Comparison of ENCODE assay signal across 8 mouse cellular contexts in the genomic region with DNA sequence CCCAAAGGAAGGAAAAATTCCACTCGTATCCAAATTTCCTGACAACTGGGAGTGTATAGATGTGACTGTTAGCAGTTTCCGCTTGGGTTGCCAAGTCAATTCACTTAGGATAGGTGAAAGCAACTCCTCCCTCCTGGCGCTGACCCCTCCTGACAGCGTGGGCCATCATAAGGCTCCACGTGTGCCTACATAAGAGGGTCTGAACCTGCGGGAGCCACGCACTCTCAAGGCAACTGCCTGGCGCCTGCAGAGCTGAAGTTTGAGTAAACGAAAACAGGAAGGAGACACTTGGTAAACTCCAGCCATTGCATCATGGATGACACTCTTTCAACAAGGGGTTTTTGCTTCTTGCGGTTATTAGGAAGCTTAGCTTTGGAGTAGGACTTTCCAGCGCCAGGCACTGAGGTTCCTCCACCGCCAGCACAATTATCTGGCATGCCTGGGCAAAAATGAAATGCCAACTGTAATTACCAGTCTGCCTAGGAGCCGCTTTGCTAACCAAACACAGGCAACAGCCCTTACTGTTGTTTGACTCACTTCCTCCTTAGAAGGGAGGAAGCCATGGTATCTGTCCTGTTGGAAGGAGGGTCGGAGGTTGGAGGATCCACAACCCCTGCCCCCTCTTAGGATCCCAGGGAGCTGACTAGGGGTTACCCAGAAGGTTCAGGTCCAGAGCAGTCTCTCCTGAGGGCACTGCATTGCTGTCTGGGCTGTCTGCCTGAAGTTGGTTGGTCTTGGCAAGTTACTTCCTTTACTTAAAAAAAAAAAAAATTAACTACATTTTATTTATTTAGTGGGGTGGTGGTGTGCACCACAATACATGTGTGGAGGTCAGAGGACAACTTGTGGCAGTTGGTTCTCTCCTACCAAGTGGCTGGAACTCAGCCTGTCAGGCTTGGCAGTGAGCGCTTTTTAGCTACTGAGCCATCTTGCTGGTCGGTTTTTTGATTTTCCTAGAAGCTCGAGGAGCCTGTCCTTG. TPM values are rescaled to one million over a fixed set of nuclear protein-coding genes. Genes with fewer than 3 reads are reported as not detected.
DNase-seq lines count a peak whose midpoint lies in the region; ATAC-seq lines count a peak whose summit lies in the region.

No protein-coding gene starts in this region.

- 21% methylated on average over 17 of the region's 17 CpGs for WGBS in liver, embryonic 11.5 days

- ATAC-seq in hematopoietic stem cell, adult 5-6 weeks (replicated peaks in 1 of 2; ENCODE audit: insufficient read depth in 1 of 2, low FRiP score in 2 of 2, low TSS enrichment in 1 of 2, low read depth in 1 of 2, poor library complexity in 2 of 2, severe bottlenecking in 2 of 2), result peak; percentile 34 to 53
- ATAC-seq in liver, embryonic 11.5 days (replicated peaks; ENCODE audit: low FRiP score), result no peak; the same call in 1 of the 2 replicates
- no peak for ATAC-seq in erythroid progenitor cell, adult 5-6 weeks (replicated peaks; ENCODE audit: low FRiP score, poor library complexity, severe bottlenecking)

- H3K4me2 ChIP-seq in liver, embryonic 11.5 days, result peak overlapping the region; percentile 98

- peak overlapping the region; percentile 71 for H3K4me3 ChIP-seq in liver, embryonic 11.5 days (ENCODE audit: low read depth, low read length)

- DNase-seq in right cerebral cortex, adult 2 months (ENCODE audit: low spot score in 2 of 2), result peak; percentile 19 to 21
- DNase-seq in right cerebral cortex, postnatal 14 days, result no peak
- peak; percentile 80 for DNase-seq in adipocyte (ENCODE audit: low spot score)
- peak; percentile 56 for DNase-seq in liver, embryonic 11.5 days (ENCODE audit: low spot score)
- DNase-seq in naive thymus-derived CD4-positive, alpha-beta T cell, adult 2 months (ENCODE audit: low read depth), result peak; percentile 69
- no peak for DNase-seq in left cerebral cortex, adult 11 months (ENCODE audit: low spot score)

- peak overlapping the region; percentile 76 for H3K9ac ChIP-seq in liver, embryonic 11.5 days (ENCODE audit: low read depth, low read length)

- peaks cover 11% of the 10 kb centered on the region for H3K4me1 ChIP-seq in liver, embryonic 11.5 days (replicated peaks; ENCODE audit: control insufficient read depth, insufficient read depth, low read length)

- H3K36me3 ChIP-seq in liver, embryonic 11.5 days (ENCODE audit: control insufficient read depth, insufficient read depth, low read length), result peaks cover 4% of the 10 kb centered on the region; the same call in 1 of the 2 replicates

- H3K27ac ChIP-seq in liver, embryonic 11.5 days (ENCODE audit: low read depth, low read length), result peak overlapping the region; percentile 56

- H3K9me3 ChIP-seq in liver, embryonic 11.5 days (ENCODE audit: control insufficient read depth, low read length), result no peaks in the 10 kb centered on the region

- no peaks in the 10 kb centered on the region for H3K27me3 ChIP-seq in liver, embryonic 11.5 days (replicated peaks; ENCODE audit: control insufficient read depth, insufficient read depth, low read length)

RNA-seq across cellular contexts. Expression of a gene that starts 1.1 kb away (rescaled TPM):
- 25.8 and 26.5 TPM in 2 replicates for total RNA-seq in hematopoietic stem cell, adult 5-6 weeks (2017)
- polyA plus RNA-seq in liver, embryonic 11.5 days (2014; fragmentation: Nextera tagmentation; extraction: Ambion mirVana), result 7.4 and 9.0 TPM in 2 replicates
- total RNA-seq in erythroid progenitor cell, adult 5-6 weeks (2015; ENCODE audit: low replicate concordance), result 7.5 and 7.6 TPM in 2 replicates
- total RNA-seq in erythroid progenitor cell, adult 5-6 weeks (2017; ENCODE audit: low replicate concordance), result 2.9 and 5.8 TPM in 2 replicates

RNA-seq across cellular contexts. Expression of a gene that starts 27.1 kb away (rescaled TPM):
- total RNA-seq in hematopoietic stem cell, adult 5-6 weeks (2017), result 42.5 and 55.0 TPM in 2 replicates
- 59.9 and 65.5 TPM in 2 replicates for polyA plus RNA-seq in liver, embryonic 11.5 days (2014; fragmentation: Nextera tagmentation; extraction: Ambion mirVana)
- total RNA-seq in erythroid progenitor cell, adult 5-6 weeks (2015; ENCODE audit: low replicate concordance), result 1.8 and 2.5 TPM in 2 replicates
- 23.2 and 25.9 TPM in 2 replicates for total RNA-seq in erythroid progenitor cell, adult 5-6 weeks (2017; ENCODE audit: low replicate concordance)

RNA-seq across cellular contexts. Expression of a gene that starts 35.7 kb away (rescaled TPM):
- total RNA-seq in hematopoietic stem cell, adult 5-6 weeks (2017), result 6.6 and 12.6 TPM in 2 replicates
- 20.3 and 24.9 TPM in 2 replicates for polyA plus RNA-seq in liver, embryonic 11.5 days (2014; fragmentation: Nextera tagmentation; extraction: Ambion mirVana)
- total RNA-seq in erythroid progenitor cell, adult 5-6 weeks (2015; ENCODE audit: low replicate concordance), result 18.0 and 22.6 TPM in 2 replicates
- total RNA-seq in erythroid progenitor cell, adult 5-6 weeks (2017; ENCODE audit: low replicate concordance), result 10.3 and 13.4 TPM in 2 replicates

RNA-seq across cellular contexts. Expression of a gene that starts 35.8 kb away (rescaled TPM):
- 26.8 and 40.3 TPM in 2 replicates for total RNA-seq in hematopoietic stem cell, adult 5-6 weeks (2017)
- polyA plus RNA-seq in liver, embryonic 11.5 days (2014; fragmentation: Nextera tagmentation; extraction: Ambion mirVana), result 69.0 and 70.3 TPM in 2 replicates
- 24.1 and 31.9 TPM in 2 replicates for total RNA-seq in erythroid progenitor cell, adult 5-6 weeks (2015; ENCODE audit: low replicate concordance)
- total RNA-seq in erythroid progenitor cell, adult 5-6 weeks (2017; ENCODE audit: low replicate concordance), result 42.2 and 51.7 TPM in 2 replicates

RNA-seq across cellular contexts. Expression of a gene that starts 55.2 kb away (rescaled TPM):
- 73.1 and 96.1 TPM in 2 replicates for total RNA-seq in hematopoietic stem cell, adult 5-6 weeks (2017)
- polyA plus RNA-seq in liver, embryonic 11.5 days (2014; fragmentation: Nextera tagmentation; extraction: Ambion mirVana), result 253 and 261 TPM in 2 replicates
- total RNA-seq in erythroid progenitor cell, adult 5-6 weeks (2015; ENCODE audit: low replicate concordance), result 34.4 and 43.2 TPM in 2 replicates
- 32.5 and 45.4 TPM in 2 replicates for total RNA-seq in erythroid progenitor cell, adult 5-6 weeks (2017; ENCODE audit: low replicate concordance)

Comparison
In these comparisons a context has a peak if more than half of its experiments do, and no peak if none do; other contexts are left out.
1. DNase-seq: peak in right cerebral cortex, adult 2 months (2 of 2), adipocyte (single experiment), liver, embryonic 11.5 days (single experiment) and naive thymus-derived CD4-positive, alpha-beta T cell, adult 2 months (single experiment); none in right cerebral cortex, postnatal 14 days (single experiment) and left cerebral cortex, adult 11 months (single experiment).
2. ATAC-seq: peak in hematopoietic stem cell, adult 5-6 weeks (2 of 2); none in liver, embryonic 11.5 days (single experiment) and erythroid progenitor cell, adult 5-6 weeks (single experiment).